Mouse (Mus musculus): ENCODE measurements around the gene Cmss1. TPM values are rescaled to one million over a fixed set of nuclear protein-coding genes. Genes with fewer than 3 reads are reported as not detected.
A peak's percentile ranks its signal among the peaks of the same experiment; 100 is the strongest.

The Cmss1 gene
- polyA plus RNA-seq, 1 experiment from 2014 or later = 48.3 TPM

DNA sequence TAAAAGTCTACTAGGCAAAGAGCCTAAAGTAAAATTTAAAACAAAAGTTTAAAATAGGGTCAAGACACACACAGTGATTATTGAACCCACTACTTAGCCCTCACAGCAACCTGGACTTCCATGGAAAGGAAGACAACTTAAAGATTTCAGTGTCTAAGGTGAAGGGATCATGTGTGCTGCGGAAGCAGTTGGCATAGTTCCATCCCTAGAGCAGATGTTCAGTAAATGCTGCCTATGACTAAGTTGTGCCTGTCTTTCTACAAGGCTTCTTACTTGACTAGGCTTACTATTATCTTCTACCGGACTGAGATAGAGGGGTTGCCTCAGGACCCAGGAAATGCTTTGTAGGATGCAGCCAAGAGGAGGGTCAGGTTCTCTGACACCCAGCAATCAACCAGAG is 50.4 kb downstream of the Cmss1 start:
- H3K27me3 ChIP-seq = no peaks in the 10 kb centered on the region
- WGBS = 57% methylated on average over 2 of the region's 2 CpGs
- H3K9me3 ChIP-seq (replicated peaks) = no peaks in the 10 kb centered on the region
- H3K4me2 ChIP-seq (replicated peaks) = no peak overlapping the region
- H3K36me3 ChIP-seq = no peaks in the 10 kb centered on the region
- no peak overlapping the region for H3K9ac ChIP-seq
- H3K4me3 ChIP-seq (replicated peaks) = no peak overlapping the region
- H3K4me1 ChIP-seq = peaks cover 17% of the 10 kb centered on the region; the same call in 1 of the 2 replicates
- no peak for ATAC-seq (ENCODE audit: insufficient number of reproducible peaks, low FRiP score, low TSS enrichment, low read depth)
- no peak overlapping the region for H3K27ac ChIP-seq (replicated peaks)

DNA sequence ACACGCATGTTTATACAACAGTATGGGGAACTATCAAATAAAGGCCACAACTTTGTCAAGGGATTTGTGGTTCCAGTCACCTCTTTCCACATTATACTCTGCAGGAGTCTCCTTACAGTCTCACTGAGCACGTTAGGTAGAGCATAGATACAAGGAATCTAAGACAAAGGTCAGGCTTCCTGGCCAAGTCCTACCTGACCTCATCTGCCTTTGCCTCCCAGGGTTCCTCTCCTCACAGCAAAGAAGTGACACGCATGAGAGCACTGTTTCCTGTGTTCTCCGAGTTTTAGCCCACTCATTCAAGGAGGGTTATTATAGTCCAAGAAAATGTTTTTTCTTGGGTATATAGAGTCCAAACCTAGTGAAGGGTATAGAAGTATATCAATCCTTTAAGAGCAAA is 51.0 kb downstream of the Cmss1 start:
- no peaks in the 10 kb centered on the region for H3K9me3 ChIP-seq (replicated peaks)
- WGBS = 64% methylated on average over 4 of the region's 4 CpGs

DNA sequence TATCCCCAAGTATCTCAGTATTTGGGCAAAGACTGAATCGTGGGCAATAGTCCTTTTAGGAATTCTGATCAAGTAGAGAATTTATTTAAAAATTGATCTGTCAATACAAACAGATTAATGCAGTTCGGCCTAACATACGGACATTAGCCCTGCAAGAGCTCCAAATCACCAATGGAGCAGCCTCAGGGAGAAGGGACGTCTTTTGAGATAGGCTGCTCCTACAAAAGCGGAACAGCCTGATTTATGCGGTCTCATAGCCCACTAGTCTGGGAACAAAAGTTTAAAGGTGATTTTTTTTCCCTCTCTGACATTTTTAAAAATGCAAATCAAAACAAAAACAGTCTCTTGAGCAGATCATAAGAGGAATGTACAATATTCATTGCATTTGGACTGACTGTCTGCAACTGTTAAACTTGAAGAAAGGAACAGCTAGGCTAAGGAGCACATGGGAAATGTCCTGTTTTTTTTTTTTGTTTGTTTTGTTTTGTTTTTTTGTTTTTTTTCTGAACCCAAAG is 51.7 kb downstream of the Cmss1 start:
- no peaks in the 10 kb centered on the region for H3K36me3 ChIP-seq
- 71% methylated on average over 6 of the region's 6 CpGs for WGBS
- no peaks in the 10 kb centered on the region for H3K9me3 ChIP-seq (replicated peaks)
- no peaks in the 10 kb centered on the region for H3K27me3 ChIP-seq
- H3K4me1 ChIP-seq = peaks cover 17% of the 10 kb centered on the region; the same call in 1 of the 2 replicates
- no peak overlapping the region for H3K4me3 ChIP-seq (replicated peaks)
- H3K9ac ChIP-seq = no peak overlapping the region
- ATAC-seq (ENCODE audit: insufficient number of reproducible peaks, low FRiP score, low TSS enrichment, low read depth) = no peak
- no peak overlapping the region for H3K27ac ChIP-seq (replicated peaks)
- no peak overlapping the region for H3K4me2 ChIP-seq (replicated peaks)

More for the DNA sequence above, 51.0 kb downstream of the Cmss1 start:
- ATAC-seq (ENCODE audit: insufficient number of reproducible peaks, low FRiP score, low TSS enrichment, low read depth) = no peak
- Histone ChIP-seq H3K4me1 (peaks cover 17% of the 10 kb centered on the region; the same call in 1 of the 2 replicates), H3K4me3 (replicated peaks) (no peak overlapping the region), H3K36me3 (no peaks in the 10 kb centered on the region), H3K4me2 (replicated peaks) (no peak overlapping the region), H3K27ac (replicated peaks) (no peak overlapping the region), H3K27me3 (no peaks in the 10 kb centered on the region), H3K9ac (no peak overlapping the region)

DNA sequence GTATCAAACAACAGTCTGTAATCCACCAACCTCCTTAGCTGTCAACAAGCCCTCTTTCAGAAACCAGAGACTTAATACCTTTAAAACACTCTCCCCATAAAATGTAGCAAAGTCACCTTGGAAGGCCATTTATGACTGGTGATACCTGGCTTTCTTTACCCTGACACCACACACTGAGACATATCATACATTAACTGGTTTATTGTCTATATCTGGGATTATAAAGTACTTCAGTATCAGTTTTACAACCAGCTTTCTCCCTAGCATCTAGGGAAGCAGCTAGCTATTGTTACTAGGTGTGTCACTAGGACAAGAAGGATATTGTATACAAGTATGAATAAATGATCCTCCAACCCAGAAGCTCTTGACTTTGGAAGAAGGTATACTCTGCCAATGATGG is 53.4 kb downstream of the Cmss1 start:
- no peaks in the 10 kb centered on the region for H3K27me3 ChIP-seq
- H3K36me3 ChIP-seq = no peaks in the 10 kb centered on the region
- H3K9me3 ChIP-seq (replicated peaks) = no peaks in the 10 kb centered on the region
- H3K4me1 ChIP-seq = peaks cover 22% of the 10 kb centered on the region; the same call in 1 of the 2 replicates
- no peak overlapping the region for H3K4me3 ChIP-seq (replicated peaks)
- no peak overlapping the region for H3K4me2 ChIP-seq (replicated peaks)
- H3K9ac ChIP-seq = no peak overlapping the region
- H3K27ac ChIP-seq (replicated peaks) = no peak overlapping the region
- no peak for ATAC-seq (ENCODE audit: insufficient number of reproducible peaks, low FRiP score, low TSS enrichment, low read depth)

DNA sequence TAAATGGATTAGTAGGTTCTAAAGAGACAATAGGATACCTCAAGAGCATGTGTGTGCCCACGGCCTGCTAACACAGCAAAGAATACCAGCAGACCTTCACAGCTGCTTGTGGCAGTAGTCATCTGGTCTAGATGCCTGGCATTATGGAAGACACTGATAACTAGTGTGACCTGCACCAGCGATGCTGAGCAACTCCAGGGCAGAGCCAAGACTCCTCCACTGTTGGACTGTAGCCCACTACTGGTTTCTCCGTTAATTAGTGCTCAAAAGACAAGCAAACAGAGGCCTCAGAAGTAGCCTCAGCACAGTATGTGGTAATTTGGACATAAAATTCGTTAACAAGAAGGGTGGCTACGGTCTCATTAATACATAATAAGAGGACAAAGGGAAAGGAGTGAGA is 54.0 kb downstream of the Cmss1 start:
- Histone ChIP-seq H3K9ac (no peak overlapping the region), H3K4me2 (replicated peaks) (no peak overlapping the region), H3K27me3 (no peaks in the 10 kb centered on the region), H3K36me3 (no peaks in the 10 kb centered on the region), H3K4me1 (peaks cover 22% of the 10 kb centered on the region; the same call in 1 of the 2 replicates), H3K9me3 (replicated peaks) (no peaks in the 10 kb centered on the region), H3K27ac (replicated peaks) (no peak overlapping the region), H3K4me3 (replicated peaks) (no peak overlapping the region)
- WGBS = 80% methylated on average over 5 of the region's 5 CpGs
- no peak for ATAC-seq (ENCODE audit: insufficient number of reproducible peaks, low FRiP score, low TSS enrichment, low read depth)

DNA sequence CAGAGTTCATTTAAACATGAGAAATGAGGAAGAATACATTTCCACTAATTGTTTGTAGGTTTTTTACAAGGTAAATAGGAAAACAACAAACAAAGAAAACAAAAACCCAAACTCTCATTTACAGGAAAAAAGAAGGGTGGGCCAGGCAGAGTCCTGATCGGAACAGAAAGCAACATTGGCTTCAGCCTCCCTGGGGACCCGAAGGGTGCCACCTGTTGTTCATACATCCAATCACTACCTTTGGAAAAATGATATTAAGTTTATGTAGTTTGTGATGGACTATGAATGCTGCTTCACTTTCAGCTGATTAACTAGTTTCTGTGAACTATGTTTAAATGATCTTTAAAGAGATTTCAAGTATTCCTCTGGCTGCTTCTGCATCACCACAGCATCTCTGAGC is 55.0 kb downstream of the Cmss1 start:
- Histone ChIP-seq H3K27me3 (no peaks in the 10 kb centered on the region), H3K9me3 (replicated peaks) (no peaks in the 10 kb centered on the region), H3K9ac (no peak overlapping the region), H3K27ac (replicated peaks) (no peak overlapping the region), H3K4me1 (peaks cover 21% of the 10 kb centered on the region; the same call in 1 of the 2 replicates), H3K4me2 (replicated peaks) (peak overlapping the region; percentile 44; the same call in 1 of the 2 replicates), H3K4me3 (replicated peaks) (0 out of 2 replicates have a peak overlapping the region, but pooled peaks have one; percentile 33), H3K36me3 (no peaks in the 10 kb centered on the region)
- WGBS = 63% methylated on average over 2 of the region's 2 CpGs
- no peak for ATAC-seq (ENCODE audit: insufficient number of reproducible peaks, low FRiP score, low TSS enrichment, low read depth)

DNA sequence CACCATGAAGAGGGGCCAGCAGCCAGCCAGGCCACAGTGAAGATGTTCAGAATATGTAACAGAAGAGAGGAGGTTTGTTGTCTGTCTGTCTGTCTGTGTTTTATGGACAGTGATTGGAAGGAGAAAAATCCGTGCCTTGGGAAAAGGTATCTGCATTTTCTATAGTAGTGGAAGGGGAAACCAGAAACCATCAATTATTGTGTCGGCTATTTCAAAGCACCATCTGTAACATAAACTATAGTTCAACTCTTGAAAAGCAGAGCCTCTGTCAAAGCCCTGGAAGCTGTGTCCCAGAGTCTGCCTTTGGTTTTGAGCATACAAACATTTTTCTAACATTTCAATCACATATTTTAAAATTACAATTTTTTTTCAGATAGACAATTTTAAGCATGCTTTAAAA is 55.8 kb downstream of the Cmss1 start:
- no peaks in the 10 kb centered on the region for H3K9me3 ChIP-seq (replicated peaks)
- H3K27me3 ChIP-seq = no peaks in the 10 kb centered on the region
- no peak for ATAC-seq (ENCODE audit: insufficient number of reproducible peaks, low FRiP score, low TSS enrichment, low read depth)
- H3K4me1 ChIP-seq = peaks cover 15% of the 10 kb centered on the region; the same call in 1 of the 2 replicates
- H3K27ac ChIP-seq (replicated peaks) = no peak overlapping the region
- peak overlapping the region; percentile 44 for H3K4me2 ChIP-seq (replicated peaks)
- no peaks in the 10 kb centered on the region for H3K36me3 ChIP-seq
- peak overlapping the region; percentile 33 for H3K4me3 ChIP-seq (replicated peaks)
- H3K9ac ChIP-seq = no peak overlapping the region
- 4% methylated on average over 2 of the region's 2 CpGs for WGBS

DNA sequence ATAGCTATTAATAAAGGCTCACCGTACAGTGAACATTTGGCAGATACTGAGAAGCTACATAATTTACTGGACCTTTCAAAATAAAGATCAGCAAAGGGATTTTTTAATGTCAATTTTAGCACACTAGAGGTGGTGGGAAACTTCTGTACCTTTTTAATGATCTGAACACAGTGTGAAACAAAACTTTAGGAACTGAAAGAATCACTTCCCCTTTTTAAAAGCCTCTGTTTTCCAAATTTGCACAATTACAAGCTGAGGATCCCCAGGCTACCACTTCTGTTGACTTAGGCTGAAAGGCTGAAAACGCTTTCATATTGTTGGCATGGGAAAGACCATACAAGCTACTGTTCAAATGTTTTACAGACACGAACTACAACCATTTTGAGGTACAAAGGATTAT is 56.6 kb downstream of the Cmss1 start:
- Histone ChIP-seq H3K4me1 (peaks cover 15% of the 10 kb centered on the region; the same call in 1 of the 2 replicates), H3K27me3 (no peaks in the 10 kb centered on the region), H3K4me2 (replicated peaks) (peak overlapping the region; percentile 86), H3K9ac (no peak overlapping the region), H3K9me3 (replicated peaks) (no peaks in the 10 kb centered on the region), H3K4me3 (replicated peaks) (peak overlapping the region; percentile 77), H3K27ac (replicated peaks) (0 out of 2 replicates have a peak overlapping the region, but pooled peaks have one; percentile 48), H3K36me3 (no peaks in the 10 kb centered on the region)
- 27% methylated on average over 3 of the region's 3 CpGs for WGBS
- no peak for ATAC-seq (ENCODE audit: insufficient number of reproducible peaks, low FRiP score, low TSS enrichment, low read depth)

DNA sequence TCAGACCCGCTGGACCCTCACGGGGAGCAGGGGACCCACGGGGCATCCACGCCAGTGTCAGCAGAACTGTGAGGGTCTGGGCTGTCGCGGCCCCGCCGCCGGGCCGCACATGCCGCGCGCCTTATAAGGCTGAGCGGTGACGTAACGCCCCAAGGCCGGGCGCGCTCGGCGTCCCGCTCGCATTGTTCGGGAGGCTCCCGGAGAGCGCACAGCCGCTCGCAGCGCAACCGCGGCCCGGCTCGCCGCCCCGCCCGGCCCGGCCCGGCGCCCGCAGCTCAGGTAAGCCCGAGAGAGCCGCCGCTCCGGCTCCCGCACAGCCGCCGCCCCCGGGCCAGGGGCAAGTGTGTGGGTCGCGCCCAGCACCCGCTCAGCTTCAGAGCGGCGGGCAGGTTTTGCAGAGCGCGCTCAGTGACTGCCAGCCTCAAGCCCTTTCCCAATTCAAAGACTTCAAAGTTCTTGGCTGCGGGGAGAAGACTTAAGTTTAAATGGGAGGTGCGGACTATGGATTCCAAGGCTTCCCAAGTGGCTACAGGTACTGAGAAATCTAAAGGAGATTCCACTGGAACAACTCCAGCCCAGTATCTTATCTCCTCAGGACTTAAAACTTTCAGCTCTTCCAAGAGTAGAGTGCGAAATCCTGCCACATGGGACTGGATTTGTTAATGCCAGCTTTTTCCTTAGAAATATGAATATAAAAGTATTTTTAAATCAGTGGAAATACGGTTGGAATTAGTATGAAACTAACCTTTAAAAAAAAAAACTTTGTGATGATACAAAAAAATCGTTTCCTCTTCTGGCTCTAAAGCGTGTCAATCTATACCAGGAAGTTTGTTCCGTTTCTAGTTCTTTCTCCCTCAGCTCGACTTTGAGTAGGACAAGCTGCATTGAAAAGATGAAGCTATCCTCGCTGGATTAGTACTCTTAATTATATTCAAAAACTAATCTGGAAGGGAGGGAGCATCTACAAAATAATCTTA is 57.3 kb downstream of the Cmss1 start:
- WGBS = 2% methylated on average over 56 of the region's 64 CpGs
- Histone ChIP-seq H3K27ac (replicated peaks) (peak overlapping the region; percentile 80), H3K36me3 (no peaks in the 10 kb centered on the region), H3K4me2 (replicated peaks) (peak overlapping the region; percentile 86), H3K27me3 (no peaks in the 10 kb centered on the region), H3K9me3 (replicated peaks) (no peaks in the 10 kb centered on the region), H3K9ac (peak overlapping the region; percentile 82), H3K4me1 (peaks cover 15% of the 10 kb centered on the region; the same call in 1 of the 2 replicates), H3K4me3 (replicated peaks) (peak overlapping the region; percentile 77)
- ATAC-seq (ENCODE audit: insufficient number of reproducible peaks, low FRiP score, low TSS enrichment, low read depth) = peak; percentile 92

DNA sequence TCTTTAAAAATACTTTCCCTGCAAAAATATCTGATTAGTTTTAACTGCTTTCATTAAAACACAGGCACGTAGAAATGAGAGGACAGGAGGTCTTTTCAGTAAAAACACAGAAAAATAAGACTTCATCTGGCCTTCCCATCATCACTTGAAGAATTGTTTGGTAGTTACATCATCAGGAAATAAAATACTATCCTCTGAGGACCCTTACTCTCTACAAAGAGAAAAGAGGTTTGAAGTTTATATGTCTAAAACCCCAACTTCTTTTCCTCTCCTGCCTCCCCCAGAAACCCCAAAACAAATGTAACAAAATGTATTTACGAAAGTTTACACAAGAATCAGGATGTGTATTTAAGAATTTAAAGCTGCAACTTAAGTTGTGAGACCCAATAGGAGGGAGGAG is 58.1 kb downstream of the Cmss1 start:
- Histone ChIP-seq H3K4me1 (peaks cover 12% of the 10 kb centered on the region; the same call in 1 of the 2 replicates), H3K9ac (peak overlapping the region; percentile 82), H3K36me3 (no peaks in the 10 kb centered on the region), H3K27ac (replicated peaks) (peak overlapping the region; percentile 80), H3K4me2 (replicated peaks) (peak overlapping the region; percentile 86), H3K9me3 (replicated peaks) (no peaks in the 10 kb centered on the region), H3K27me3 (no peaks in the 10 kb centered on the region), H3K4me3 (replicated peaks) (peak overlapping the region; percentile 77)
- 41% methylated on average over 2 of the region's 2 CpGs for WGBS
- ATAC-seq (ENCODE audit: insufficient number of reproducible peaks, low FRiP score, low TSS enrichment, low read depth) = no peak

DNA sequence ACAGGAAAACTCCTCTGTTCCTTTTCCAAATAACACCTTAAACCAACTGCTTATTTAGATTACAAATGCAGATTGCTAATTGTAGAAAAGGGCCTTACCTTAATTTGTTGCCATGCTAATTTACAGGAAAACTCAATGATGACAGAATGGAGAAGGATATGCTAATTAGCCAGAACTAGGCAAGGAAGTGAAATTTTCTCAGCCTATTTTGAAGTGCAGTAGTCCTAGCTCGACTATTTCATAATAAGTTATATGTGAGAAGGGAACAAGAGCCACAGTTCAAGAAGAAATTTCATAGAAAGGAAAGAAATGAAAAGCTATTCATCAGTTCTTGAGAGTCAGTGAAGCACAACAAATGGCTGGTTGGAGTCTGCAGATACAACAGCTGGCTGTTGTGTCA is 60.3 kb downstream of the Cmss1 start:
- peaks cover 5% of the 10 kb centered on the region; the same call in 1 of the 2 replicates for H3K4me1 ChIP-seq
- ATAC-seq (ENCODE audit: insufficient number of reproducible peaks, low FRiP score, low TSS enrichment, low read depth) = no peak
- no peak overlapping the region for H3K27ac ChIP-seq (replicated peaks)
- H3K4me3 ChIP-seq (replicated peaks) = no peak overlapping the region
- H3K36me3 ChIP-seq = no peaks in the 10 kb centered on the region
- H3K27me3 ChIP-seq = no peaks in the 10 kb centered on the region
- 51% methylated on average over 1 of the region's 1 CpGs for WGBS
- no peak overlapping the region for H3K4me2 ChIP-seq (replicated peaks)
- H3K9ac ChIP-seq = no peak overlapping the region
- no peaks in the 10 kb centered on the region for H3K9me3 ChIP-seq (replicated peaks)

Data from embryonic facial prominence, embryonic 15.5 days (tissue).